Mouse (Mus musculus) lung, adult 2 months (tissue): ENCODE results near the gene Kcnh1. TPM values are rescaled to one million over a fixed set of nuclear protein-coding genes. Genes with fewer than 3 reads are reported as not detected.
A peak's percentile ranks its signal among the peaks of the same experiment; 100 is the strongest.

Experiments used
- DNase-seq: peaks from one replicate; pipeline ENCODE4 v3.0.0; 2022
- H3K4me1 ChIP-seq: fragments of 200-500 bp; 2 replicates; pipeline ENCODE4 v1.6.1; 2011; ENCODE audit warnings: low read length; ENCODE audit not compliant: control insufficient read depth, insufficient read depth
- H3K4me3 ChIP-seq: fragments of 200-500 bp; replicated peaks from 2 replicates; pipeline ENCODE3; 2011; ENCODE audit warnings: low read depth, mild to moderate bottlenecking, control low read depth, low read length; ENCODE audit errors: extremely low read depth
- CTCF ChIP-seq: fragments of 200-500 bp; IDR thresholded peaks from 2 replicates; pipeline ENCODE4 v1.5.1; 2011; ENCODE audit warnings: mild to moderate bottlenecking, low read length, control low read depth; ENCODE audit not compliant: insufficient read depth
- POLR2A ChIP-seq: fragments of 200-500 bp; IDR thresholded peaks from 2 replicates; pipeline ENCODE4 v1.6.1; 2011; ENCODE audit warnings: low read depth, mild to moderate bottlenecking, control low read depth, low read length, borderline replicate concordance; ENCODE audit errors: extremely low read depth
- whole genome bisulfite sequencing: fragments of 180-500 bp; shearing (Covaris S2); methylation state at CpG from one replicate; pipeline ENCODE4 v1.1.7; 2018; 5-methylcytosine and 5-hydroxymethylcytosine counted together
- polyA plus RNA-seq: library from polyadenylated mRNA; depleted of rRNA; stranded (reverse); fragments of >200 nt; gene quantifications from 2 replicates; pipeline ENCODE4 v1.2.3, GENCODE M21; 2012

Gene Kcnh1
- polyA plus RNA-seq, 1 experiment = 1.9 TPM

DNA sequence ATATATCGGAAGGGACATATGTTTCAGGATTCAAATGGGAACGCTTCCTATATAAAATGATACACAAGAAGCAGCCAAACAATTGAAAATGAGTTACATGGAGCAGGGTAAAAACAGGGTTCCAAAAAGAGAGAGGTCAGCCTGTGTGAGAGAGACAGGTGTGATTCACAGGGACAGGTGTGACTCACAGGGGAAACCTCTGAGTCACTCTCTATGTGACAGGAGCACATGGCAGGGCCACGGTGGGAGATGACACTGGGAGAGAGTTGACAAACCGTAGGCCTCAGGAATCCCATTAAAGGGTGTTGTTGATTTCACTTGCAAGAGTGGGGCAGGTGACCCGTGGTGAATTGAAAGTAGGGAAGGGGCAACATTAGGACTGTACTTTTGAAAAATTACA, 228.6 kb downstream of the Kcnh1 start:
- TF ChIP-seq POLR2A (no peak), CTCF (no peak)
- Histone ChIP-seq H3K4me1 (no peaks in the 10 kb centered on the region), H3K4me3 (no peak overlapping the region)
- no peak for DNase-seq
- WGBS = 80% methylated on average over 5 of the region's 5 CpGs

DNA sequence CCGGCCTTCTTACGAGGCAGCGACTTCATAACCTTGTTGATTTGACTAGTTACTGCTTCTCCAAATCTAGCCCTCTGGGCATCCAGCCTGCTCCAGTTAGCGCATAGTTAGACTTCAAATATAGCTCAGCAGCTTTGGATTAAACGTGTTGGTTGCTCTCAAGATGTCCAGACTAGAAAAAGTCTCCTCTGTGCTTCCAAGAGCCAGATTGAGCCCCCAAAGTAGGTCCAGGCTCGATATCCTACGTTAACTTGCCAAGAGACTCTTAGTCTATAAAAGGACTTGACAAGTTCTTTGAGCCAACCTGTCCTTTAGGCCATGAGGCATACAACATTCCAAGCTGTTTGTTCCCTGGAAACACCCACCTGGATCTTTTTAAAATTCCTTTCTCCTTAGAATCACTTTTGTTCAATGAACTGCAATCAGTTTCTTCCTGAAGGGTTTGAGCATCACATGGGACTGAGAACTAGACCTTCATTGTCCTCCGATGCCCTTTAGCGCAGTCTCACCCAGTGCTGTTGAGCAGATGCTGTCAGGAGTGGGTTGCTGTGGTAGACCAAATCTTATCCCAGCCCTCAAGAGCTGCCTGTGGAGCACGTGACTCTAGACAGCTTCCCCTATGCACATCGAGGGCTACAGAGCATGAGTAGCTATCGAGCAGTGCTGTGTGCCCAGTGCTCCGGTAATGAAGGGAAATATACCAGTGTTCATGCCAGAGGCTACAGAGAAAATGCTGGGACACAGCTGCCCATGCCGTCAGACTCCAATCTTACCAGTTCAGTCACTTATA, 231.0 kb downstream of the Kcnh1 start:
- DNase-seq = no peak
- Histone ChIP-seq H3K4me1 (no peaks in the 10 kb centered on the region), H3K4me3 (no peak overlapping the region)
- no peak for TF ChIP-seq CTCF
- no peak for TF ChIP-seq POLR2A
- 88% methylated on average over 14 of the region's 14 CpGs for WGBS

DNA sequence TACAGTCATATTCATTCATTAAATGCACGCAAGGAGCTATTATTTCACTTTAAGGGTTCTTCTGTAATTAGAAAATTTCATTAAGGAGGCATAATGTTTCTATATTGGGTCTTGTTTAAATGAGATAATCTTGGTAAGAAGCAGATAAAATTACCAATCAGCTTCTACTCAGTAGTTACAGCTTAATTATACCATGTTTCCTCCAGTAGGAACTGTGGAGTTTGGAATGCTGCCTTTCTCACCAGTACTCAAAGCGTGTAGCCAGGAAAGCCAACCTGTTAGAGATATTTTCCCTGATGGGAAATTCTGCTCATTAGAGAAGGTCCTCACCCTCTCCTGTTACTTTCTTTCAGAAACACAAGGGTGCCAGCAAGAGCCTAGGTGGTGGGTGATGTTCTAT, 240.8 kb downstream of the Kcnh1 start:
- no peak for DNase-seq
- no peak for TF ChIP-seq POLR2A
- no peak for TF ChIP-seq CTCF
- H3K4me3 ChIP-seq = no peak overlapping the region
- WGBS = 93% methylated on average over 2 of the region's 2 CpGs
- H3K4me1 ChIP-seq = no peaks in the 10 kb centered on the region

DNA sequence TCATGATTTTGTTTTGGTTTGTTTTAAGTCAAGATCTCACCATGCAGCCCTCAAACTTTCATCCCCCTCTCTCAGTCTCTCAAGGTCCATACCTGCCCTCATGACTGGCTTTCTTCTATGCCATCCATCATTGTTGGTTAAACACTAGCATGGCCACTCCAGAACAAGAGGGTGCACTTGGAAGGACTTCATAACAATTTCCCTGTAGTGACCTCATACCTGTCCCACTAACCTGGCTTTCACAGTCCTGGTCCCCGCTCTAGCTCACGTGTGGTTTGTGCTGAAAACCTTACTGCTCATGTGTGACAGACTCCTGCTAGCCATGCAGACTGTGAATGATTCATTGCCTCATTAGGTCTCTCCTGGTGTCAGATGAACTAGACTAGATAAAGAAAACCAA, 244.9 kb downstream of the Kcnh1 start:
- DNase-seq = no peak
- H3K4me3 ChIP-seq = no peak overlapping the region
- TF ChIP-seq CTCF (no peak), POLR2A (no peak)
- WGBS = 64% methylated on average over 2 of the region's 2 CpGs
- no peaks in the 10 kb centered on the region for H3K4me1 ChIP-seq

DNA sequence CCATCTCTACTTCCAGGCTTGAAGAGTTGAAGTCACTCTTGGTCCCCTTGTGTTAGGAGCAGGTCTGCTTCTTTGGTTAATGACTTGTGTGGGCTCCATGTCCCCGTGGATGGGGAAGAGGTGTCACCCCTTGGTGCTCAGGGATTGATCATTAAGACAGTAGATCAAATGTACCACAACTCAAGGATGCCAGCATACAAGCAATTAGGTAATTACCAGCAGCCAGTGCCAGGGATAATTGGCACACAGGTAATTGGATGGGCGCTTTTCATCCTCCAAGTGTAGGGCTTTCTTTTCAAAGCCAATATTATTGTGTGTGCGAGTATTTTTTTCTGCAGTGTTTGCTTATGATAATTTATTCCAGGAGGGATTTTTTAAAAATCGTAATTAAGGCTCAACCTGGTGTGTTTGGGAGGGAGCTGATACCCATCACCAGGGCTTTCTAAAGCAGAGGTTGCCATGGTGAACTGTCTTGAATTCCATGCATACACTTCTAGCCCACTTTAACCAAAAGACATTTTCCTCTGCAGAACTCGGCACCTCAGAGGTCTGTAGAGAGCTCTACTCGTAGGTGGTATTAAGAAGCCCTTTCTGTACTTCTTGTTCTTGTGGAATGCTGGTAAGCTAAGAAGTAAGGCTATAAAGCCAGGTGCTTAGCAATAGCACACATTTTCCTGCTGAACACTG, 248.7 kb downstream of the Kcnh1 start:
- 70% methylated on average over 6 of the region's 6 CpGs for WGBS
- Histone ChIP-seq H3K4me1 (no peaks in the 10 kb centered on the region), H3K4me3 (no peak overlapping the region)
- DNase-seq = no peak
- no peak for TF ChIP-seq POLR2A
- no peak for TF ChIP-seq CTCF

DNA sequence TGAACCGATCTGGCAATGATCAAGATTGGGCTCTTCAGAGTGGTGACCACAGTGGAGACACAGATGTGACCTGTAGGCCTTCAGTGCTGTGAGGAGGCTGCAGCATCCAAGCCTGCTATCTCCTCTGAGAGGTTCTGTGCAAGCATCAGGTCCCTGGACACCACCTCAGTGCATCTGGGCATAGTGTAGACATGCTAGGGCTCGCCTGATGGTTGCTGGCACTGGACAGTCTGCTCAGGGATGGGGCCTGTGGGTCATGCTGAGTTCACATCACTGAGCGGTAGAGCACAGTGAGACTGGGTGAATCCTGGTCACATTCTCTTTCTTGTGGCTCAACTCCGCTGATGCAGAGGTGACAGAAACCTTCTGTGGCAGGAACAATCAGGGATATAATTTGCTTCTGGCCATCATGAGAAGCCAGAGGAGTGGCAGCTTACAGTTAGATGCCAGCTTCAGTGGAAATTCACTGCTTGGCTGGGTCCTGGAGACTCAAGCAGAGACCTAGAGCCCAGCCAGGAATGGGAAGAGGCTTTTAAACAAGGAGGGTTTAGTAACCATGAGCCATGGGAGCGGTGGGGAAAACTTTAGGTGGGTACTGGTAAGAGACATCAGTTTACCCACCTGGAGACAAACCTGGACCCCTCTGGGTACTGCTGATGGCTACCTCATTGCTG, 252.3 kb downstream of the Kcnh1 start:
- WGBS = 91% methylated on average over 5 of the region's 5 CpGs
- no peak overlapping the region for H3K4me3 ChIP-seq
- H3K4me1 ChIP-seq = no peaks in the 10 kb centered on the region
- DNase-seq = no peak
- TF ChIP-seq POLR2A (no peak), CTCF (no peak)

DNA sequence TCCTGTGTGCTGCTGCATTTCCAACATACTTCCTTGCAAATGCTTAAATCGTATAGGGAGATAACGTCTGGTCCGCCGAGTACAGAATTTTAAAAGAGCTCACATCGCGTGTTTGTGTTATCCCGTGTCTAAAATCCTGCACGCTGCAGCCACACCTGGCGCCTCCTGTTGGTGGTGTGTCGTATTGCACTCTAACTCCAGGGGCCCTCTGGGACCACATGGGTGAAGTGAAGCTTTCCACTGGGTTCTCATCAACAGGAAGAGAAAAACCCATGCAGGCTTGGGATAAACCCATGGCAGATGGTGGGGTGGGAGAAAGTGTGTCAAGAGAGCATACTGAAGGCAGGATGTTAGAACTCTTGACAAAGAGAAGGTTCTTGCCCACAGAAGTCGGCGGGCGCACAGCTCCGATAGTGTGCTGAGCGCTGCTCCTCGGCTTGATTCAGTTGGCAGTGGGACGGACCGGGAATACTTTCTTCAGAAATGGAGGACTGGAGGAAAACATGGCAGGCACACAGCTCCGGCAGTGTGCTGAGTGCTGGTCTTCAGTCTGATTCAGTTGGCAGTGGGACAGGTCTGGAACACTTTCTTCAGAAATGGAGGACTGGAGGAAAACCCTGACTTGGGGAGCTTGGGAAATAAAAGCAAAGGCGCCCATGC, 253.6 kb downstream of the Kcnh1 start:
- no peaks in the 10 kb centered on the region for H3K4me1 ChIP-seq
- no peak for TF ChIP-seq POLR2A
- TF ChIP-seq CTCF = peak; percentile 52
- 78% methylated on average over 20 of the region's 20 CpGs for WGBS
- H3K4me3 ChIP-seq = no peak overlapping the region
- DNase-seq = no peak

DNA sequence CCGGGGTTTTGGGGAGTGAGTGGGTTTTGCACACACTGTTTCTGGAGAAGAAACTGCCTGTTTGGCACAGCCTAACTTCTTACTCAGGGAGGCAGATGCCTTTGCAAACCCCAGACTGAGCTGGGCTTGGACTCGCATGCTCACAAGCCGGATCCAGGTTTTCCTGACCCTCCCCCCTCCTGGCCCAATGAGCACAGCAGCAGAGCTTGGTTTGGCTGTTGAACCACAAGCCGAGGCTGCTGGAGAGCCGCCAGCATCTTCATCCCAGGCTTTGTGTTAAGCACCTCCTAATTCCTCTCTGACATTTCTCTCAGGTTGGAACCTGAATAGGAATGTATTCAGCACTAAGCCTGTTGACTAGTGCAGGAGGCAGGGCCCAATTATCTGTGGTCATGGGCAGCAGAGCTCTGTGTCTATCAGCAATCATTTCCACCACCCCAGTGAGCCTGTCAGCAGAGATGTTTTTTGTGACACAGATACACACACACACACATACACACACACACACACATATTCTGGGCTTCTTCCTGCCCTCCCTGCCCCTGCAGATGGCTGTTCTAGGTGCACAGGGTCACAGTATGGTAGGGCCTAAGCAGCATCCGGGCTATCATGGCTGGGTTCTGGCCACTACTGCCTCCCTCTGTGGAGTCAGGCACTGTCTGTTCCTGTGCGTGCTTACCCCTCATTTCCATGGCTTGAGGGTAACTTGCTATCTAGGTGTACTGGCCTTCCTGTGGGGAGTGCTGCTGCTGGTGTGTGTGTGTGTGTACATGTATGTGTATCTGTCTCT, 254.3 kb downstream of the Kcnh1 start:
- Histone ChIP-seq H3K4me1 (peaks cover 2% of the 10 kb centered on the region; the same call in 1 of the 2 replicates), H3K4me3 (no peak overlapping the region)
- DNase-seq = no peak
- no peak for TF ChIP-seq POLR2A
- no peak for TF ChIP-seq CTCF
- 42% methylated on average over 7 of the region's 7 CpGs for WGBS
